Mouse (Mus musculus) stomach, embryonic 16.5 days (tissue): ENCODE results near the gene Tcp11l2. TPM values are rescaled to one million over a fixed set of nuclear protein-coding genes. Genes with fewer than 3 reads are reported as not detected.

Experiments
- ATAC-seq: fragments of 200-750 bp; cut with Nextera tagmentation; 2 replicates; pipeline ENCODE4 v1.8.0; 2017; ENCODE audit warnings: moderate number of reproducible peaks, moderate TSS enrichment; ENCODE audit not compliant: insufficient read depth, low FRiP score
- H3K27ac ChIP-seq: fragments of 300-500 bp; sonication (generic); 2 replicates; pipeline ENCODE4 v1.5.1; 2014; ENCODE audit warnings: low read length
- H3K27me3 ChIP-seq: fragments of 300-500 bp; sonication (generic); 2 replicates; pipeline ENCODE4 v1.6.1; 2014; ENCODE audit warnings: low read length, control low read depth, mixed read lengths; ENCODE audit not compliant: control insufficient read depth, insufficient read depth
- H3K36me3 ChIP-seq: fragments of 300-500 bp; sonication (generic); 2 replicates; pipeline ENCODE4 v1.6.1; 2014; ENCODE audit warnings: low read length; ENCODE audit not compliant: control insufficient read depth, insufficient read depth
- H3K4me1 ChIP-seq: fragments of 300-500 bp; sonication (generic); 2 replicates; pipeline ENCODE4 v1.6.1; 2014; ENCODE audit warnings: low read length, control low read depth, mixed read lengths; ENCODE audit not compliant: control insufficient read depth, insufficient read depth
- H3K4me2 ChIP-seq: fragments of 300-500 bp; sonication (generic); 2 replicates; pipeline ENCODE4 v1.6.1; 2014; ENCODE audit warnings: low read depth, low read length, mixed read lengths
- H3K4me3 ChIP-seq: fragments of 300-500 bp; sonication (generic); replicated peaks from 2 replicates; pipeline ENCODE4 v1.5.1; 2014; ENCODE audit warnings: mild to moderate bottlenecking, low read length
- H3K9ac ChIP-seq: fragments of 300-500 bp; sonication (generic); 2 replicates; pipeline ENCODE4 v1.6.1; 2014; ENCODE audit warnings: low read length
- H3K9me3 ChIP-seq: fragments of 300-500 bp; sonication (generic); replicated peaks from 2 replicates; pipeline ENCODE4 v1.6.1; 2016; ENCODE audit warnings: low read length, control low read depth; ENCODE audit not compliant: control insufficient read depth
- WGBS: fragments of 180-500 bp; shearing (Covaris S2); extraction: QIAGEN DNeasy Blood & Tissue Kit; methylation state at CpG from one replicate; pipeline ENCODE4 v1.1.7; 2014; 5-methylcytosine and 5-hydroxymethylcytosine counted together
- polyA plus RNA-seq: library from polyadenylated mRNA; unstranded; fragments of >200 nt; fragmentation: Nextera tagmentation; extraction: Ambion mirVana; gene quantifications from 2 replicates; pipeline ENCODE4 v1.2.1, GENCODE M21; 2015

Tcp11l2 gene
- polyA plus RNA-seq, 1 experiment from 2014 or later, result 25.7 TPM

DNA sequence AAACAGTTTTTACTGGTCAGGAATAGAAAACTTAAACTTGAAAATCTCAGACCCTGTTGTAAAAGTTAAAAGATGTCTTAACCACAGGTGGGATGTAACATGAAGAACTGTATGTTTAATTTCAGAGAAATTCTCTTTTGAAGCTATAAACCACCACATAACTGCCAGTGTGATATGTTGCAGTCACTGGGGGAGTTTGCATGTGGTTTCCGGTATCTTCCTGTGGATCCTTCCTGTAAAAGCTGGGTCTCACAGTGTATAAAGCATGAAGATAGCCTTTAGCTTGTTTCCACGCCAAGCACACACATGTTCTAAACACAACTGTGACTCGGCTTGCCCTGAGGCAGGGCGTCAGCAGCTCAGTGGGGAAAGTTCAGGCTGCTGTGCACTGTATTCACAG lies 55.6 kb downstream of the Tcp11l2 start:
- Histone ChIP-seq H3K9me3 (no peaks in the 10 kb centered on the region), H3K36me3 (peaks cover 4% of the 10 kb centered on the region; the same call in 1 of the 2 replicates), H3K9ac (no peak overlapping the region), H3K4me1 (no peaks in the 10 kb centered on the region), H3K4me2 (no peak overlapping the region), H3K27me3 (no peaks in the 10 kb centered on the region), H3K27ac (no peak overlapping the region), H3K4me3 (no peak overlapping the region)
- no peak for ATAC-seq
- WGBS, result 75% methylated on average over 4 of the region's 4 CpGs

DNA sequence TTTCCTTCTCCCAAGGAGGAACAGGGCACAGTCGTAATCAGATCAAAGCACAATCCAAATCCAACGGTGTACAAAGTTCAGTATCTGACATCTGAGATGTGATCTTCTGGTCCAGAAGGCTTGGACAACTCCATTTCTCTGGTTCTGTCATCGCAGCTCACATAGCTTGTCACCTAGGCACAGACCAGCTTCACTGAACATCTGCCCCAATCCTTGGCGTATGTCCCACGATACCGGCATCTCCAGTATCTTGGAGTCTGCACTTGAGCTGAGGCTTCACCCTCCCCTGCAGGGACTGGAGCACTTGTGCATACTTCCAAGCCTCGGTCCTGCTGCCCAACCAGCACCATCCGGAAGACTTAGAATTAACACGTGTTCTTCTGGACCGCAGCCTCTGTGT lies 60.2 kb downstream of the Tcp11l2 start:
- no peak overlapping the region for H3K4me2 ChIP-seq
- H3K9ac ChIP-seq, result no peak overlapping the region
- no peaks in the 10 kb centered on the region for H3K9me3 ChIP-seq
- ATAC-seq, result no peak
- H3K27me3 ChIP-seq, result no peaks in the 10 kb centered on the region
- H3K4me1 ChIP-seq, result no peaks in the 10 kb centered on the region
- 93% methylated on average over 10 of the region's 10 CpGs for WGBS
- H3K27ac ChIP-seq, result no peak overlapping the region
- H3K36me3 ChIP-seq, result peaks cover 4% of the 10 kb centered on the region; the same call in 1 of the 2 replicates
- no peak overlapping the region for H3K4me3 ChIP-seq

DNA sequence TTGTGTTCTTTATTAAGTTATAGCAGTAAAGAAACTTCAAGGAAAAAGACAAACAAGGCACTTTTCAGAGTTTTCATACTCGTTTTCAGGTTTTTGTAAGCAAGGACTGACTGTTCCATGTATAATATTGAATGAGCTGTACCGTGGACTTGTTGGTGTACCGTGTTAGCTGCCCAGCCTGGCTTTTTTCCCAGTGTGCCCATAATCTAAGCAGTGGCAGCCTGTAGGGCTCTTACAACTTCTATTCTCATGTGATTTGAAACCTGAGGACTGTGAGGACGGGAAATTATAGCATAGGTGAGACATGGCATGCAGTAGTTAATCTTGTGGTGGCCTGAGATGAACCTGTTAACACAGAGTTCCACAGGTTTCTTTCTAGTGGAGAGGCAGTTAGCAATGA lies 62.0 kb downstream of the Tcp11l2 start:
- Histone ChIP-seq H3K4me3 (no peak overlapping the region), H3K4me1 (no peaks in the 10 kb centered on the region), H3K9me3 (no peaks in the 10 kb centered on the region), H3K27ac (no peak overlapping the region), H3K27me3 (no peaks in the 10 kb centered on the region), H3K9ac (no peak overlapping the region), H3K4me2 (no peak overlapping the region), H3K36me3 (peaks cover 4% of the 10 kb centered on the region; the same call in 1 of the 2 replicates)
- 91% methylated on average over 4 of the region's 4 CpGs for whole genome bisulfite sequencing
- no peak for ATAC-seq

GRCm38 (mm10) chr10:84639525-84640287 lies 63.3 kb downstream of the Tcp11l2 start:
- no peak overlapping the region for H3K4me3 ChIP-seq
- H3K9me3 ChIP-seq, result no peaks in the 10 kb centered on the region
- ATAC-seq, result no peak
- 48% methylated on average over 4 of the region's 4 CpGs for WGBS
- H3K9ac ChIP-seq, result no peak overlapping the region
- H3K27me3 ChIP-seq, result no peaks in the 10 kb centered on the region
- no peak overlapping the region for H3K27ac ChIP-seq
- no peaks in the 10 kb centered on the region for H3K4me1 ChIP-seq
- H3K36me3 ChIP-seq, result peaks cover 4% of the 10 kb centered on the region; the same call in 1 of the 2 replicates
- H3K4me2 ChIP-seq, result no peak overlapping the region

DNA sequence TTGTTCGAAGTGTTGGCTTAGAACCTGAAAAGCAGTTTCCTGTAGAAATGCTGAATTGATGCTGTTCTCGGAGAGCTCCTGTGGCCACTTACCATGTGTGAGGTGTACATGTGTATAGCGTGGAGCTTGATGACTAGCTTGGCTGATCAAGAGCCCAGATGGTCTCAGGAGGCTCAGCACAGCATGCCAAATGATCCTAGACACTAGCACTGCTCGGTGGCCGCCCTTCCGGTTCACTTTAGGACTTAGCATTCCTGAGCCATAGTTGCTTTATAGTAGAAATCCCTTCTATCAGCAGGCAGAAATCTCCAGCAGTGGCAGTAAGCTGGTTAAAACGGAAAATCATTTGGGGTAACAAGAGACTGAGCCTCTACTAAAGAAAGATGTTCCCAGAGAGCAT lies 64.4 kb downstream of the Tcp11l2 start:
- Histone ChIP-seq H3K9ac (no peak overlapping the region), H3K4me2 (no peak overlapping the region), H3K4me1 (no peaks in the 10 kb centered on the region), H3K36me3 (peaks cover 4% of the 10 kb centered on the region; the same call in 1 of the 2 replicates), H3K27ac (no peak overlapping the region), H3K9me3 (no peaks in the 10 kb centered on the region), H3K4me3 (no peak overlapping the region), H3K27me3 (no peaks in the 10 kb centered on the region)
- ATAC-seq, result no peak
- WGBS, result 88% methylated on average over 7 of the region's 7 CpGs

GRCm38 (mm10) chr10:84641576-84641975 lies 65.2 kb downstream of the Tcp11l2 start:
- H3K9ac ChIP-seq, result no peak overlapping the region
- H3K36me3 ChIP-seq, result peaks cover 4% of the 10 kb centered on the region; the same call in 1 of the 2 replicates

GRCm38 (mm10) chr10:84645940-84646339 lies 69.5 kb downstream of the Tcp11l2 start:
- WGBS, result 78% methylated on average over 8 of the region's 8 CpGs
- no peaks in the 10 kb centered on the region for H3K9me3 ChIP-seq
- no peak overlapping the region for H3K9ac ChIP-seq
- no peak for ATAC-seq
- H3K4me2 ChIP-seq, result no peak overlapping the region
- H3K4me1 ChIP-seq, result no peaks in the 10 kb centered on the region
- H3K36me3 ChIP-seq, result no peaks in the 10 kb centered on the region; the same call in 1 of the 2 replicates
- no peaks in the 10 kb centered on the region for H3K27me3 ChIP-seq
- no peak overlapping the region for H3K27ac ChIP-seq
- no peak overlapping the region for H3K4me3 ChIP-seq

More at GRCm38 (mm10) chr10:84641576-84641975, 65.2 kb downstream of the Tcp11l2 start:
- no peak overlapping the region for H3K4me2 ChIP-seq
- H3K27ac ChIP-seq, result no peak overlapping the region
- ATAC-seq, result no peak
- no peaks in the 10 kb centered on the region for H3K4me1 ChIP-seq
- no peaks in the 10 kb centered on the region for H3K9me3 ChIP-seq
- no peak overlapping the region for H3K4me3 ChIP-seq
- H3K27me3 ChIP-seq, result no peaks in the 10 kb centered on the region
- WGBS, result 66% methylated on average over 2 of the region's 2 CpGs

- Histone ChIP-seq H3K9me3 (no peaks in the 10 kb centered on the region), H3K36me3 (no peaks in the 10 kb centered on the region; the same call in 1 of the 2 replicates), H3K27ac (no peak overlapping the region), H3K4me3 (no peak overlapping the region), H3K9ac (no peak overlapping the region), H3K4me2 (no peak overlapping the region), H3K27me3 (no peaks in the 10 kb centered on the region), H3K4me1 (no peaks in the 10 kb centered on the region)
- ATAC-seq, result no peak
- 81% methylated on average over 12 of the region's 12 CpGs for WGBS
Measured at GRCm38 (mm10) chr10:84646506-84647102, 70.2 kb downstream of the Tcp11l2 start.

DNA sequence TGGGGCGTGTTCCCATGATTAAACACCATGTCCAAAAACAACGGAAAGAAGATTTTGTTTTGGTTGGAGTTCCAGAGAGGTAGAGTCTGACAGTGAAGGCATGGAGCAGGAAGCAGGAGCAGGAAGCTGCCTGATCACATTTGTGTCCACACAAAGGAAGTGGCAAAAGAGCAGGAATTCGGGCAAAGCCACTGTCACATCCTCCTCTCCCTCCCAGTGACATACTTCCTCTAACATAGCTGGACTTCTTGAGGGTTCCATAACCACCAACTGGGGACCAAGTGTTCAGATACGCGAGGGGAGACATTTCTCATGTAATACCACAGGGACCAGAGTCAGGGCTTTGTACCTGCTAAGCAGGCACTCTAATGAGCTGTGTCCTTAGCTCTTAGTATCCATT lies 70.8 kb downstream of the Tcp11l2 start:
- H3K36me3 ChIP-seq, result no peaks in the 10 kb centered on the region; the same call in 1 of the 2 replicates
- no peak overlapping the region for H3K4me3 ChIP-seq
- WGBS, result 87% methylated on average over 5 of the region's 5 CpGs
- H3K9ac ChIP-seq, result no peak overlapping the region
- H3K9me3 ChIP-seq, result no peaks in the 10 kb centered on the region
- no peak overlapping the region for H3K4me2 ChIP-seq
- H3K27ac ChIP-seq, result no peak overlapping the region
- no peaks in the 10 kb centered on the region for H3K4me1 ChIP-seq
- ATAC-seq, result no peak
- no peaks in the 10 kb centered on the region for H3K27me3 ChIP-seq
